Mouse (Mus musculus) retina, postnatal 7 days (tissue): Measurements from ENCODE around the gene Cdc20.

Source experiments
- DNase-seq: peaks from one replicate; pipeline ENCODE4 v3.0.0-alpha.2; 2012; ENCODE audit warnings: low read depth, low spot score

Gene Cdc20

DNA sequence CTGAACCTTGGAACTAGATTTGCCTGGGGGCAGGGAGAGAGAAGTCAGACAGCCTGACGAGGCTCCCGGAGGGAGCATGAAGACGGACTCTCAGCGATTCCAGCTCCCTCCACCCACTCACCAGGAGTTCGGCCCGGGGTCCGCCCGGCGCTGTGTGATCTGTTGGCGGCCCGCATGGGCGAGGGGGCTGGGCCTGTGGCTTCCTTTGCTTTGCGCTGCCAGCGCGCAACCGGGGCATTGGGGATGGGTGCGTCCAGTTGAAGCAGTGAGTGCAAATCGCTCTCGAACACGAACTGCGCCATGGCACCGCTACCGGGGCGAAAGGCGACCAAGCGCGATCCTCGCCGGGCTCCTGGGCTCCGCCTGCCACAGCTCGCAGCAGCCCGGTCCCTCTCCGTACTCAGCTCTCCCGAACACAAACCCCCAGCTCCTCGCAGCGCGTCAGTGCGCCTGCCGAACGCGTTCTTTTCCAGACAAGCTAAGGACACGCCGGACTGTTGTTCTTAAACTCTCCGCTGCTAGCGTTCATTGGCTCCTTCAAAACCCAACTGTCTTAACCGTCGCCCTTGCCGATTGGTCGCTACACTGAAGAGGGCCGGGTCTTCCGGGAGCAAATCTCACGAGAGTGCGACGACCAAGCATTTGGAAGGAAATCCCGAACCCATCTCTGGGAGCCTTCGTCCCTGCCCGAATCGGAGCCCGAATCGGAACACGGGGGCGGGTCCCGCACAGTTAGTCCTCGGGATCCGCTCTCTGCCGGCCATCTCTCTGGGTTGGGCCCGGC, at the start of gene Cdc20:
TSS of gene Cdc20 (minus strand) at position 533 of the 784 bp plus-strand sequence.
- peak; percentile 91 for DNase-seq

DNA sequence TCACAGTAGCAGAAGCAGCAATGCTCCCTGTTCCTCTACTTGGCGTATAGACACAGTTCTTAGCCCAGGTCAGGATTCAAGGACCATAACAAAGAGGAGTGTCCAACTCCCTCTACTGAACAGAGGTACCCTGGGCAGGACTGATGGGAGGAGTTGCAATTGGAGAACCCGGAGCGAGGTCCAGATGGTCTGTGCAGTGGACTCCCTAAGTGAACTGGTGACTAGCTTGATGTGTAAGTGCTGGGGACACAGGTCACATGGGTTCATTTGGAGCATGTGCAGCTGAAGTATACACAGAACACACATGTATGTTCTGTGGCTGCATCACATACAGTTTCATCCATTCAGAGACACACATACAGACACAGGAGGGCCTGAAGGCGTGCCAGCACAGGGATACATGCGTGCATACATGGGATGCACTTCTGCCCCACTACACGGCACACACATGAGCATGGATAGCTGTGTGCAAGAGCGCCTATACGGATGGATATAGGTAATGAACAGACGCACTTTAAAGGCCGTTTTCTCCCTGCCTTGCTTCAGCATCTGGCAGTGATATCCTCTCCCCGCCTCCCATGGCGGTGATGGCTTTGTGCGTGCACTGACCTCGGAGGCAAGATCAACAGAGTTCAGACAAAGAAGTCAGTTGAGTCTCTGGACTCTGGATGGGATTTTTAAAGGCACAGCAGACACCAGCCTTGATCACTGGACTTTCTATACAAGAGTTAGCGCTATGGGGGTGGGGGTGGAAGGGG, 39.8 kb upstream of the Cdc20 start:
- DNase-seq, result no peak

DNA sequence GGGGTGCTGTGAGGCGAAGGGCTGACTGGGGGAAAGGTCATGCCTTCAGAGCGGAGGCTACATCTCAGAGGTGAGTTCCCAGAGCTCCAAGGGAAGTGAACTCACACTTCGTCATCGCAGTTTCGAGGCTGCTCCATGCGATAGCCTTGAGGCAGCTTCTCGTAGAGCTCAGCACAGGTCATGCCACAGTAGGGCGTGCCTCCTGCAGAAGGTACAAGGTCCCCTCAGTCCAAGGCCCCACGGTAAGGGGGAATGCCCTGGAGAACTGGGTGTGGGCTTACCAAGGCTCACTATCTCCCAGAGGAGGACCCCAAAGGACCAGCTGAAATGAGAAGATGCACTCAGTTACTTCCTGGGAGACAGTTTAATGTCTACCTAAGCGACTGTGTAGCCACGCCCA, 35.5 kb upstream of the Cdc20 start:
- DNase-seq, result no peak

DNA sequence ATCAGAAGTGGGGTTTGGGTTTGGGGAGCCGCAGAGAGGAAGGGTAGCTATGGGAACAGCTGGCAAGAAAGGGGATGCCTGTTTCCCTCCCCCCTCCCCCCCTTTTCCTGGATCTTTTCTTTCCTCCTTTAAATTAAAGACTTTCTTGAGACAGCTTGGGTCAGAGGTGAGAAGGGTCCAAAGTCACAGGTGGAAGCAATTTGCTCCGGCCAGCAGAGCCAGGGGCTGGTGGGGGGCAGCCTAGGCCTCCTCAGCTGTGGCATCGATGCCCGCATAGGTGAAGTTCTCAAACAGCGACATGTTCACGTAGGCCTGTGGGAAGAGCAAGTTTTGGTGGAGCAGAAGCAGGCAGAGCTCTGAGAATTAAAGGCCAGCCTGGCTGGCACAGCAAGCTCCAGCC, 34.1 kb upstream of the Cdc20 start:
- no peak for DNase-seq

DNA sequence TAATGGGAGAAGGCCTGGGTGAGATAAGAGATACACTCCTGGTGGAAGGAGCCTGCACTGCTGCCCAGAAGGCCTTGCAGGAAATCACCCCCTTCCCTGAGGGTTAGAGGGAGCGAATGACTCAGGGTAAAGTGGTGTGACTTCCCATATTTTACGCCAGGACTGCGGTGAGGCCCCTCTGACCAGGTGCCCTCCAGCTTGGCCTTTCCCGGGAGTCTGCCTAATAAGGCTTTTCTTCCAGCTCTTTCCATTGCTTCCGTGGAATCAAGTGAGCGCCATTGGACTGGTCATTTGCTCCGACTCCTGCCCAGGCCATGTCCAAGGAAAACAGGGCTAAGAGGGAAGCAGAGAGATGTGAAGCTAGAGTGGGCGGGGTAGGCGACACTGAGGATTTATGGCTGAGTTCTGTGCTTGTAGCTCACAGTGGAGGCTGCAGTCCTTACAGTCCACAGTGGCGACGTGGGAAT, 28.6 kb upstream of the Cdc20 start:
- DNase-seq, result no peak

DNA sequence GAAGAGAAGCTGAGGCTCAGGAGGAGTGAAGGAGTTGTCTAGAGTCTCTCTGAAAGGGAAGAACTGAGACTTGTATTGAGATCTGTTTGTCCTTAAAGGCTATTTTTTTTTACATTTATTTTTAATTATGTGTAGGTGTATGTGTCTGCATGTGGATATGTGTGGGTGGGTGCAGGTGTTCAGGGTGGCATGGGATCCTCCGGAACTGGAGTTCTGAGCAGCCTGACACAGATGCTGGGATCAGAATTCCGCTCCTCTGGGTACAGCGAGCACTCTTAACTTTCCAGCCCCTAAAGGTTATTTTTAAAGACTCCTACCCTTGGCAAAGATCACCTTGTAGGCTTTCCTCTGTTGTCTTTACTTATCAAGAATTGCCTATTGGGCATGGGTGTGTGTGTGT, 27.8 kb upstream of the Cdc20 start:
- DNase-seq, result no peak

DNA sequence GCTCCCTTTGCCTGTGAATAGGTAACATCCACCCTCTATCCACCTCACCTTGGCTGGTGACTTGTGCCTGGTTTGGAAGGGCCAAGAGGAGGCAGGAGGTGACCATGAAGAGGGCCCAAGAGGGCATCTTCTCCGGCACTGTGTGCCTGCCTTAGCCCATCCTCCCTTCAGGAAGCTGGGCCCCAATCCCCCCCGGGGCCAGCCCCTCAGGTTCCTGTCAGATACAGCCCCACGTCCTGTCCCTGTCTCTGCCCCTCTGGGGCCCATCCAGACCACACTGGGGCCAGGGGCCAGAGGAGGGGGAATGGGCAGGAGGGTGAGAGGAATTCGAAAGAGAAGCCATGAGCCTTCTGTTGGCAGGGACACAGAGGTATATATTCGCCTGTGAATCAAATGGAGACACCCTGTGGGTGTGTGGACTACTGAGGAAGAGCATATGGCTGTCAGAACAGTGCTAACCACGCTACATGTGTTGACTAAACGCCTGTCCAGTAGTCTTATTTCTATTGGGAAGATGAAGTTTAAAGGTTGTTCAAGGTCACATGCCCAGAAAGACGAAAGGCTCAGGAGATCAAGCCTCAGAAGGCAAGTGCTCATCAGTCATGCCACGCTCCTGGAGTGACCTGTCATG, 20.3 kb upstream of the Cdc20 start, which contains the start of gene Mpl:
TSS of gene Mpl (minus strand) at position 169 of the 631 bp plus-strand sequence.
- DNase-seq, result no peak

DNA sequence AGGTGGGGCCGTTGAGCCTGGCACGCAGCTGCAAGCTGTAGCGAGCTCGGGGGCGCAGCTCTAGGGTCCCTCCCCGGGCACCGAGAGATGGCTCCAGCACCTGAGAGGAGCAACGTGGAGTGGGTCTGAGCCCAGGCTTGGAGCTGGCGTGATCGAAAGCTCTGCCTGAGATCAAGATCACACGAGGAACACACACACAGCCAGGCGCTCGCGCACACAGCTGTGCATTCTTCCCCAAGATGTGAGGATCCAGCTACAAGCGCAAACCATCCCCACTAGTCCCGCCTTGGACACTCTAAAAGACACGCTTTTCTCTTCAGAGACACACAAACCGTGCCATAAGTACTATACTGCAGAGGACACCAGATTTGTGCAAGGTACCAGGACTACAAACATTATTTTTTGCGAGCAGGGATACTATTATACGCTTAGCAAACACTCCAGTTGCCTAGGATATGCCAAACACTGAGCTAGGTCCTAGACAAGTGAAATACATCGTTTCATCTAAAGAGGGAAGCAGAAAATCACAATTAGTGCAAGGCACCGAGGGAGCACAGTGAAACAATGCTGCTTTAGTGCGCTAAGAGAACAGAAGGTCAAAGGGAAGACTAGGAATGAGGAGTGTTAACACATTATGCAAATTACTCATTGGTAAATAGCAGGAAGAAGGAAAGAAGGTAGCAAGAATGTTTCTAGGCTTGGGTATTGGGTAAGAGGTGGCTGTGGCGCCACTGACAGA, 9.4 kb upstream of the Cdc20 start:
- no peak for DNase-seq

DNA sequence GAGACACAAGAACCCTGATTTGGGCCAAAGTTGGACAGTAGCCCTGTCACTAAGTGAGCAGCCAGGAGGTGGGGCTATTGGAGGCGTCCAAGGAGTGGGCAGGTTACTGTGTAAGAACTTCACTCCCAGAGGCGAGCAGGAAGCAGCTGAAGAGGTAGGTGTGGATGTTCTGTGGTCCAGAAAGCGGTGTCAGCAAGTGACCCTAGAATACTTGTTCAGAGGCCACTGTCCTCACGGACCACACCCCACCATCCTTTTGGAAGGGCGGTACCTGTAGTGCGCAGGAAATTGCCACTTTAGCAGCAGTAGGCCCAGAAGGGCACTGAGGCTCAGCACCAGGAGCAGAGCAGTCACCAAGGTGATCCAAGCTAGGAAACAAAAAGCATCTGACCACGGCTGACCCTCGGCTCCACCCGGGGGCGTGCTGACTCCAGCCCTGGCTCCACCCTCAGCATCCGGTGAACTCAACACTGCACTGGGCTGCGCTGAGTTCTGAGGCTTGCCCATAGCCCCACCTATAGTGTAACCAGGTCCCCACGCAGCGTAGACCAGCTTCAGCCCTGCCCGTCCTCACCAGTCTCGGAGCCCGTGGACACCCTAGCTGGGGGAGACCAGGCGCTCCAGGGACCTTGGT, 8.7 kb upstream of the Cdc20 start:
- DNase-seq, result no peak

DNA sequence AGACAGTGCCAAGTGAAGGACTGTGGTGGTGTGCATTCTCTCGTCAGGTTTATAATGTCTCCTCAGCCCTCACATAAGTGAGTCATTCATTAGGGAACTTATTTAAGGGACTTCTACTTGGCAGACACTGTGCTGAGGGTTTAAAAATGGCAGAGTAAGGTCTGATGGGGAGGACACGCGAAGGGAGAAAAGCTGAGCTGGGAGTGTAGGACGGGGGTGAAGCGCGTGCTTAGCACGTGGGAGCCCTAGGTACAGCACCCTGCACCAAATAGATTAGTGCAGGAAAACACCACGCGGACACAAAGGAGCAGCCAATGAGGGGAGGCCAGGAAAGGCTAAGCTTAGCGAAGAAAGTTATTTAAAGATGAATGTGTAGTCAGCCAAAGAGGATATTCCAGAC, 7.9 kb upstream of the Cdc20 start:
- no peak for DNase-seq

DNA sequence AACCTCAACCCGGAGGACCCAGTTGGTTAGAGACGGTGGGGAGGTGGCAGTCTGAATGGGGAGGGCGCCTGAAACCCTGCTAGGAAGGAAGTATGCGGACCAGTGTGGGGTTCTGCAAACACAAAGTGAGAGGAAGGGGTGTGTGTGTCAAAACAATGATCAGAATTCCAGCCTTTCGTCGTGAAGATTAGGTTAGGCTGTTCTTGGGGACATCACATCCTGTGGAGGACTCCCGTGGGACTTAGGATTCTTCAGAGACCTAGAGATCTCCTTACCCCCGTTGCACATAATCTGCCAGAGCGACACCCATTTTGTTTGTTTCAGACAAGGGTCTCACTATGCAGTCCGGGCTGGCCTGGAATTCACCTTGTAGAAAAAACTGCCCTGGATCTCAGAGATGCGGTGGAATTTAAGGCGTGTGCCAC, 689 bp upstream of the Cdc20 start:
- no peak for DNase-seq

DNA sequence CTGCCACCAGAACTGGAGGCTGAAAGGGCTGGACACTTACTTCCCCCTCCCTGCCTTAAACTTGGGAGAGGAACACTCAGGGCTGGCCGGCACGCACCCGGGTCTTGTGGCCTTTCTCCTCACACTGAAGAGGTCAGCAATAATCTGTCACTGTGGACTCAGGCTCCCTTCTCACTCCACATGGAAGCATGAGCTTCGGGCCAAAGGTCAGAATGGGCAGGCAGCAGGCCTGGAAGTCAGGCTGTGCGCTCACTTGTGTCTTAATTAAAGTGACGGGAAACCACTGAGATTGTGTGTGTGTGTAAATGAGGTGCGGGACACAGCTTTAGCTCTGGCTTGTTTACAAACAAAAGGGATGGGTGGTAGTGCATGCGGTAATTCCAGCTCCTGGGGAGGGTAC, 4.8 kb downstream of the Cdc20 start:
- no peak for DNase-seq

DNA sequence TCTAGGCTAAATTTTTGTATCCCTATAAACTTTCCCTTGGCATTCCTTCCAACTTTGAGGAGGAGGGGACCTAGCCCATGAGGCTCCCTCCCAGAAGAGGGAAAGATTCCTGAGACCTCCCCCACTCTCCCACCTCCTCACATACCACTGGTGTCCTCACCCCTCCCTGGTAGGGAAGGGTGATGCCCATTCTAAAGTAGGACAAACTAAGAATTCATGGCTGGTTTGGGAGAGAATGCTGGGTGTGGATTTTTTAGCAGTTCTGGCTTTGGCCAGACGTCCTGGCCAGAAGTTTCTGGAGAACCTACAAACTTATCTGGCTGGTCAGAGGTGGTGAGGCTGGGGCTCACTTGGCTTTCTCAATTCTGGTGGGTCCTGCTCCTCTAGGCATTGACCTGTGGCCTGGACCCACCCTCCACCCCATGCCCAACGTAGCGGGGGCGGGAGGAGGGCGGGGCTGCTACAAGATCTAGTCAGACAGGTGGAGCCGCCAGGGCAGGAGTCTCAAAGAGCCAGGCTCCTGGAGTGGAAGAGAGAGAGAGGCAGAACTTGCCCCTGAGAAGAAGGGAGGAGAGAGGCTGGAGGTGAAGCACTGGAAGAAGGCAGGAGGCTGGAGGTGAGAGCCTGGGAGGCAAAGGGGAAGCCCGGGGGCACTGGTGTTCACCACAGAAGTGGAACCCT, 7.8 kb downstream of the Cdc20 start:
- DNase-seq, result no peak

DNA sequence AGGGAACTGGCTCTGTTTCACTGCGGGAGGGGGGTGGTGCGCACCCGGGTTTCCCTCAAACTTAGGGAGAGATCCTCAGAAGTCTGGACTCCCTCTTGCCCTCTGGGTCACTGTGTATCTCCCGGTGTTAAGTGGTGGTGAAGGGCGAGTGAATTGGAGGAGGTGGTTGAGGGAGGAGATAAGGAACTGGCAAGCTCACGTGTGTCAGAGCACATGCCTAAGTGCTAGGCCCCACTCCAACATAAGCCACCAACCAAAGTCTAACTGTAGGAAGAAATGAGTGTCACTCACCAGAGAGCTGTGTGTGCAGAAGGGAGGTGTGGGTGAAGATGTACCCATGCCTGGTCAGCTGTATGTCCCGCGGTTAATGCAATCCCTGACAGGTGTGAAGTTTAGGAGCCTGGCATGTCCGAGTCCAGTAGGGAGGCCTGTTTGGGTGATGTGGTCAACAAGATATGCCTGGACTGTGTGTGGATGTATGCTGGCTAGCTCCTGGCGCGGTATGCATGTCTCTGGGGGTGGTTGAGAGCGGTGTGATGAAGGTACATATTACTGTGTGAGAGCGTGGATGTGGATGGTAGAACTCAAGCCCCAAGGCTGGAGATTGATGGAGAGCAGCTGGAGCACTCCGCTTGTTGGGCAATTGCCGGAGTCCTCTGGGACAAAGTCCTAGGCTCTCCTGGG, 8.5 kb downstream of the Cdc20 start:
- no peak for DNase-seq

DNA sequence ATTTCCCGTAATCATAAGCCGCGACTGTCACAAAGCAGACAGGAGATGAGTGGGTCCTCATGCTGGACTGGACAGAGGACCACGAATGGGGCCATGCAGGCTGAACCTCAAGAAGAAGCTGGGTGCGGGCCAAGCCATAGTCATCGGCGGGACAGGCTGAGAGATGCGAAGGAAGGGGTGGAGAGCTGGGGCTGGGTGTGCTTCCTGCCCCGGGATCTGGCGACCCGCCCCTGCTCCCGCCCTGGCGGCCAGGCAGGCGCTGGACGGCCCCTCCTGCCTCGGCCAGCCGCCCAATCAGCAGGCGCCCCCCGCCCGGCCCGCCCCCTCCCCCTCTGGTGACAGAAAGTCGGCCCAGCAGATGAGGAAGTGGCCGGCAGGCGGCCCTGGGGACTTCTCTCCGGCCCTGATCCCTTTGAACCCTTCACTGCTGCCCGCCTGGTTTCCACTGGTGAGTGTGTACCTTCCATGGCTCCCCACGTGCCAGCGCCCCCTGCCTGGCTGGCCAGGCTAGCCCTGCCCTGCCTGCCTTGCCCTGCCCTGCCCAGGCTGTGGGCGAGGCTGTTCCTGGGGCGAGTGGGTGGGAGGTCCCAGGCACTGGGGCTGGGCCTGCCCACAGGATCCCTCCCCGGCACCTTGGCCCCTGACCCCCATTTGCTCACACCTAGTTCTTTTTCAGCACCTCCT, 9.2 kb downstream of the Cdc20 start, which contains the start of gene Elovl1:
TSS of gene Elovl1 (plus strand) at position 326 of the 684 bp plus-strand sequence.
- DNase-seq, result peak; percentile 66

DNA sequence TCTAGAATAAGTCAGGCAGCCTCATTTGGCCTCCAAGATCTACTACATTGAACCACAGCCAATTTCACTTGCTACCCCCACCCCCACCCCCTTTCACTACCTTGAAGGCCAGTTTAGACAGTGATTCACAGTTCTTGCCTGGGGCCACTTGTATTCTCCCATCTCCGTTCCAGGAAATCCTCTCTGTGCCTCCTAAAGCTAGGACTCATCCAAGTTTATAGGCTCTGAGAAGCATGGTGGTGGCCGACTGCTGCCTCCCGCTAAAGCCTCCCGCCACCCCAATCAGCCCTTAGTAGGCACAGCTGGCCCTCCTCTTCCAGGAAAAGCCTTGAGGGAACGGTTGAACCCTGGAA, 9.8 kb downstream of the Cdc20 start:
- DNase-seq, result no peak

DNA sequence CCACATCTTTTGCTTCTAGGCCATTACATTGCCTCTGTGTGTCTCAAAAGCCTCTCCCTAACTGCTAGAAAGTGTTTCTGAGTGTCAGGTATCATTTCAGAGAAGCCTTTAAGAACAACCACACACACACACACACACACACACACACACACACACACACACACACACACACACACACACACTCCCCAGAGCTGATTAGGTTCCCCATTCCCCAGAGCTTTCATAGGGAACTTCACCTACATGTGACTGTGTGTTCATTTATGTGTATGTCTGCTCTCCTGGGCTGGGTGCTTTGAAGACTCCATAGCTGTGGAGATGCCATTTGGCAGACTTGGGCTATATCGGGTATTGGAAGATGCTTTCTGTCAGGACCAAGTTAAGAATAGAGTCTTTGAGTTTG, 11.8 kb downstream of the Cdc20 start:
- no peak for DNase-seq

DNA sequence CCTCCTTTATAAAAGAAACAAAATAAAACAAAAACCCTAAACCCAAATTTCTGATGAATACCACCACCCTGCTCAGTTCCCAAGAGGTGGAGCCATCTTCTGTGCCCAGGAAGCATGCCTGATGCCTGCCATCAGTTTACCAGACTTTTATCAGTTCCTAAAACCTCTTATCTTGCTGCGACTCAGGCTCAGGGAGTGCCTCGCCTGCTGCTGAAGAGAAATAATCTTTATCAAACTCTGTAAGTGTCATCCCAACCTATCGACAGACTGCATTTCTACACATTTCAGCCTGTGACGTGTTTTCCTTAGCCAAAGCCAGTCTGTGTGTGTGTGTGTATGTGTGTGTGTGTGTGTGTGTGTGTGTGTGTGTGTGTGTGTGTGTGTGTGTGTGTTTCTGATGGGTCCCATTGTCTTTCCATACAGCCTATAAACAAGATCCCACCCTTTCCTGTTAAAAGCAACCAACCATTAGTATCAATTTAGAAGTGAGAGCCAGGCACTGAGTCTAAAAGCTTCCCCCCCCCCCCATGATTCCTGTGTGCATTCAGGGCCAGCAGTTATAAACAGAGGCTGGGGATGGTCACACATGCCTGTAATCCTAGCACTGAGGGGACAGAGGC, 12.5 kb downstream of the Cdc20 start:
- no peak for DNase-seq

DNA sequence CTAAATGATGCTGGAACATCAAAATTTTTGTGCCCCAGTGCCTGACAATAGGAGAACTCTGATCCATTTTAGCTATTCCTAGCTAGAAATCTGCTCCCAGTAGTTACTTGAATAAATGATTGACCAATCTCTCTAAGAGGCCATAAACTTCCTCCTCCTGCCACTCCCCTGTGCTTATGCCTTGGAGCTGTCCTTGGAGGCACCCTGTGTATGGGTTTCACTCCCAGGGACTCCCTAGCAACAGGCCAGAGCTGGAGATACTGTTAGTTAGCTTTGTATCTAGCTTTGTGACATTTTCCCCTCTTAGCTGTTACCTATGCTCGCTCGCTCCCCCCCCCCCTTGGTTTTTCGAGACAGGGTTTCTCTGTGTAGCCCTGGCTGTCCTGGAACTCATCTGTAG, 15.8 kb downstream of the Cdc20 start:
- DNase-seq, result no peak
